ENCODE assay signal across 12 mouse cellular contexts in the genomic region with DNA sequence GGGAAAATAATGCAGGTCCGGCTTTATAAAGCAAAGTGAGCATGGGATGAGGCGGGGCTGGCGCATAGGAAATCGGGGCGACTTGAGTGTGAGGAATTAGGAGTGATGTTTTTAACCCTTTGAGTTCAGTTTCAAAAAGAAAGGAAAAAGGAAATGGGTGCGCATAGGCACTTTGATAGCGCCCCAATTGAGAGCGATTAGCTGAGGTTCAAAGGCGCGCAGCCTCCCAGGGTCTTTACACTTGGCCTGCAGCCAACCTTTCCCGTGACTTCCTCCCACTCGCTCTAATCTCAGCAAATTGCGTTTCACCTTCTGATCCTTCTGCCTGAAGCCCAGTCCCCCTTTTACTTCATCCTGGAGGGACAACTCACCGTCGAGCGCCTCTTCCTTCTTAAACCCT. TPM values are rescaled to one million over a fixed set of nuclear protein-coding genes. Genes with fewer than 3 reads are reported as not detected.
A peak's percentile ranks its signal among the peaks of the same experiment; 100 is the strongest.
DNase-seq lines count a peak whose midpoint lies in the region; ATAC-seq and TF ChIP-seq lines count a peak whose summit lies in the region.
"Had no signal": no experiment of that assay in that cellular context is flagged by ENCODE, and none has a peak within 500 bp of the region (broad histone marks: within the 10 kb centered on the region; RNA-seq: fewer than 3 reads in every experiment).

No protein-coding gene starts in this region.

- no peak overlapping the region for H3K4me2 ChIP-seq in stomach, embryonic 15.5 days
- H3K4me2 ChIP-seq in stomach, postnatal 0 days (replicated peaks; ENCODE audit: low read depth) = no peak overlapping the region
- H3K4me2 ChIP-seq in forebrain, embryonic 13.5 days = peak overlapping the region; percentile 59
- peak overlapping the region; percentile 21 for H3K4me2 ChIP-seq in hindbrain, embryonic 15.5 days
- H3K4me2 ChIP-seq in stomach, embryonic 16.5 days (ENCODE audit: low read depth, low read length) = 0 out of 2 replicates have a peak overlapping the region, but pooled peaks have one; percentile 1
- H3K4me2 ChIP-seq: liver, embryonic 15.5 days had no signal

- H3K9ac ChIP-seq in stomach, embryonic 15.5 days = no peak overlapping the region
- no peak overlapping the region for H3K9ac ChIP-seq in stomach, postnatal 0 days (ENCODE audit: low read length)
- 0 out of 2 replicates have a peak overlapping the region, but pooled peaks have one; percentile 48 for H3K9ac ChIP-seq in forebrain, embryonic 13.5 days
- H3K9ac ChIP-seq in hindbrain, embryonic 15.5 days = no peak overlapping the region
- H3K9ac ChIP-seq in stomach, embryonic 16.5 days (ENCODE audit: low read length) = no peak overlapping the region
- H3K9ac ChIP-seq: liver, embryonic 15.5 days had no signal

- H3K27me3 ChIP-seq in stomach, embryonic 15.5 days (replicated peaks) = no peaks in the 10 kb centered on the region
- H3K27me3 ChIP-seq in stomach, postnatal 0 days (ENCODE audit: control insufficient read depth, insufficient read depth, low read length) = no peaks in the 10 kb centered on the region
- no peaks in the 10 kb centered on the region for H3K27me3 ChIP-seq in forebrain, embryonic 13.5 days
- H3K27me3 ChIP-seq in hindbrain, embryonic 15.5 days = no peaks in the 10 kb centered on the region
- H3K27me3 ChIP-seq in stomach, embryonic 16.5 days (ENCODE audit: control insufficient read depth, insufficient read depth, low read length) = no peaks in the 10 kb centered on the region
- H3K27me3 ChIP-seq: Patski had no signal

- no peaks in the 10 kb centered on the region for H3K36me3 ChIP-seq in stomach, embryonic 15.5 days
- no peaks in the 10 kb centered on the region for H3K36me3 ChIP-seq in stomach, postnatal 0 days (ENCODE audit: control insufficient read depth, insufficient read depth, low read length)
- 0 out of 2 replicates have a peak, but pooled peaks cover 5% of the 10 kb centered on the region for H3K36me3 ChIP-seq in forebrain, embryonic 13.5 days (ENCODE audit: poor library complexity, severe bottlenecking)
- no peaks in the 10 kb centered on the region for H3K36me3 ChIP-seq in hindbrain, embryonic 15.5 days
- no peaks in the 10 kb centered on the region for H3K36me3 ChIP-seq in stomach, embryonic 16.5 days (ENCODE audit: control insufficient read depth, insufficient read depth, low read length)
- H3K36me3 ChIP-seq: liver, embryonic 15.5 days had no signal

- 0 out of 2 replicates have a peak overlapping the region, but pooled peaks have one; percentile 2 for H3K27ac ChIP-seq in stomach, embryonic 15.5 days
- no peak overlapping the region for H3K27ac ChIP-seq in stomach, postnatal 0 days (replicated peaks)
- peak overlapping the region; percentile 97 for H3K27ac ChIP-seq in forebrain, embryonic 13.5 days
- peak overlapping the region; percentile 7; the same call in 1 of the 2 replicates for H3K27ac ChIP-seq in hindbrain, embryonic 15.5 days (replicated peaks)
- H3K27ac ChIP-seq in stomach, embryonic 16.5 days (ENCODE audit: low read length) = peak overlapping the region; percentile 49; the same call in 1 of the 2 replicates
- H3K27ac ChIP-seq: liver, embryonic 15.5 days had no signal

- intact Hi-C loops in left cerebral cortex, postnatal 36 days (cut with DNase I) = no loop called here

- TF ChIP-seq CTCF in stomach, postnatal 0 days (IDR thresholded peaks at IDR 0.05; ENCODE audit: low read depth) = no peak

- peaks cover 32% of the 10 kb centered on the region for H3K4me1 ChIP-seq in stomach, embryonic 15.5 days
- H3K4me1 ChIP-seq in stomach, postnatal 0 days (replicated peaks; ENCODE audit: control insufficient read depth, insufficient read depth) = no peaks in the 10 kb centered on the region; the same call in 1 of the 2 replicates
- peaks cover 93% of the 10 kb centered on the region for H3K4me1 ChIP-seq in forebrain, embryonic 13.5 days
- H3K4me1 ChIP-seq in hindbrain, embryonic 15.5 days (replicated peaks) = peaks cover 54% of the 10 kb centered on the region
- H3K4me1 ChIP-seq in stomach, embryonic 16.5 days (ENCODE audit: control insufficient read depth, insufficient read depth, low read length) = peaks cover 24% of the 10 kb centered on the region
- H3K4me1 ChIP-seq: liver, embryonic 15.5 days had no signal

- DNase-seq in stomach, postnatal 0 days (ENCODE audit: low spot score) = no peak
- DNase-seq in left cerebral cortex, postnatal 36 days (ENCODE audit: low spot score in 2 of 2) = no peak
- DNase-seq in ovary, postnatal 36 days (ENCODE audit: low spot score) = no peak
- DNase-seq: cerebellum, postnatal 36 days; right cerebral cortex, postnatal 14 days had no signal

- H3K9me3 ChIP-seq in stomach, embryonic 15.5 days = no peaks in the 10 kb centered on the region
- H3K9me3 ChIP-seq in stomach, postnatal 0 days (ENCODE audit: control insufficient read depth, low read length) = no peaks in the 10 kb centered on the region
- no peaks in the 10 kb centered on the region for H3K9me3 ChIP-seq in forebrain, embryonic 13.5 days (replicated peaks)
- no peaks in the 10 kb centered on the region for H3K9me3 ChIP-seq in hindbrain, embryonic 15.5 days
- H3K9me3 ChIP-seq in stomach, embryonic 16.5 days (replicated peaks; ENCODE audit: control insufficient read depth, low read length) = no peaks in the 10 kb centered on the region
- H3K9me3 ChIP-seq: liver, embryonic 15.5 days had no signal

- 67% methylated on average over 16 of the region's 16 CpGs for WGBS in stomach, embryonic 15.5 days
- WGBS in stomach, postnatal 0 days = 62% methylated on average over 16 of the region's 16 CpGs
- WGBS in forebrain, embryonic 13.5 days = 29% methylated on average over 16 of the region's 16 CpGs
- 38% methylated on average over 16 of the region's 16 CpGs for WGBS in hindbrain, embryonic 15.5 days
- WGBS in stomach, embryonic 16.5 days = 52% methylated on average over 16 of the region's 16 CpGs

- ATAC-seq in stomach, embryonic 15.5 days (ENCODE audit: insufficient read depth, low FRiP score, low read depth) = no peak
- no peak for ATAC-seq in stomach, postnatal 0 days (ENCODE audit: low FRiP score, low TSS enrichment)
- ATAC-seq in forebrain, embryonic 13.5 days = no peak
- no peak for ATAC-seq in hindbrain, embryonic 15.5 days (ENCODE audit: low FRiP score, low read depth)
- ATAC-seq in stomach, embryonic 16.5 days (ENCODE audit: insufficient read depth, low FRiP score) = no peak
- ATAC-seq: Patski had no signal

- no peak for TF ChIP-seq EP300 in stomach, postnatal 0 days (optimal IDR thresholded peaks at IDR 0.05)

- no peak overlapping the region for H3K4me3 ChIP-seq in stomach, embryonic 15.5 days (replicated peaks)
- no peak overlapping the region for H3K4me3 ChIP-seq in stomach, postnatal 0 days (ENCODE audit: low read depth, low read length)
- H3K4me3 ChIP-seq in forebrain, embryonic 13.5 days = peak overlapping the region; percentile 7; the same call in 1 of the 2 replicates
- no peak overlapping the region for H3K4me3 ChIP-seq in hindbrain, embryonic 15.5 days
- no peak overlapping the region for H3K4me3 ChIP-seq in stomach, embryonic 16.5 days (replicated peaks; ENCODE audit: low read length)
- H3K4me3 ChIP-seq: erythroblast, embryonic 14.5 days; liver, embryonic 15.5 days had no signal

RNA-seq across cellular contexts. Expression of a gene that starts 25.8 kb away (rescaled TPM):
- 12.6 and 14.0 TPM in 2 replicates for polyA plus RNA-seq in stomach, embryonic 15.5 days (2015; fragmentation: Nextera tagmentation; extraction: Ambion mirVana)
- 5.9 and 6.1 TPM in 2 replicates for polyA plus RNA-seq in stomach, postnatal 0 days (2015; fragmentation: Nextera tagmentation; extraction: Ambion mirVana)
- polyA plus RNA-seq in forebrain, embryonic 13.5 days (2015; fragmentation: Nextera tagmentation; extraction: Ambion mirVana) = 20.6 and 21.2 TPM in 2 replicates
- polyA plus RNA-seq in hindbrain, embryonic 15.5 days (2015; fragmentation: Nextera tagmentation; extraction: Ambion mirVana) = 15.8 and 19.4 TPM in 2 replicates
- 16.9 and 17.9 TPM in 2 replicates for polyA plus RNA-seq in stomach, embryonic 16.5 days (2015; fragmentation: Nextera tagmentation; extraction: Ambion mirVana)
- 10 to 100 TPM; 18.8 to 20.5 TPM for total RNA-seq in left cerebral cortex, postnatal 36 days (2021)
- polyA plus RNA-seq: erythroblast, embryonic 14.5 days had no signal

Comparison
In these comparisons a context has a peak if more than half of its experiments do, and no peak if none do; other contexts are left out.
1. H3K4me2 ChIP-seq: peak in forebrain, embryonic 13.5 days (single experiment), hindbrain, embryonic 15.5 days (single experiment) and stomach, embryonic 16.5 days (single experiment); none in stomach, embryonic 15.5 days (single experiment) and stomach, postnatal 0 days (single experiment).